Mouse (Mus musculus) naive thymus-derived CD4-positive, alpha-beta T cell, adult 2 months (primary cell): ENCODE measurements around the gene Mrps6.
"Not testable (repeated sequence)": the region's sequence is repeated elsewhere in the genome, so short reads cannot be mapped to it uniquely, and the experiment has no call there.

Experiments
- DNase-seq: peaks from one replicate; pipeline ENCODE4 v3.0.0-alpha.2; 2011; ENCODE audit warnings: low read depth

Gene Mrps6

DNA sequence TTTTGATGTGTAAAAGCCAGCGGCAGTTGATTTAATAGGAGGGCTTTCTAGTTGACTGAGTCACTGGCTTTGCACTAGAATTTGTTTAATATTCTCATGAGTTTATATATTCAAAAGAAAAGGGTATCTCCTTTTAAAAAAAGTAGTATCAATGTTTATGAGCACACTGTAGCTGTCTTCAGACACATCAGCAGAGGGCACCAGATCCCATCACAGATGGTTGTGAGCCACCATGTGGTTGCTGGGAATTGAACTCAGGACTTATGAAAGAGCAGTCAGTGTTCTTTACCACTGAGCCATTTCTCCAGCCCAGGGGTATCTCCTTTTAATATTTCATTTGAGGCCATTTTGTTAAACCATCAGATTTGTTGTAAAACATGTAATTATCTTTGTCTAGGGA, 4.8 kb downstream of the Mrps6 start:
- no peak for DNase-seq

DNA sequence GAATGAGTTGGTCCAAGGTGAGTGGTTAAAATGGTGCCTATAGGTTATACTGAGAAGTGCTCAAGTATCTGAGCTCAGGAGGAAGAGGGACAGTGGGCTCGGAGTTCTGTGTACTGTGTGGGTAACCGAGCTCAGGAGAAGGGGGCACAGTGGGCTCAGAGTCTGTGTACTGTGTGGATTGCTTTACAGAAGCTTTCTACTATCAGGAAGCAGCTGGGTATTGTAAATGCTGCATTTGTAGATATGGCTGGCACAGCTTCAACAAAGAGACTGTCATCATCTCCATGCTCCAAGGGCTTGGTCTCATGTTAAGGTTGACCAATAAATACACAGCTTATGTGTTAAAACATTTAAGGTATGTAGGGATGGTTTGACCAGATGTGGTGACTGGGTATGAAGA, 6.7 kb downstream of the Mrps6 start:
- DNase-seq = no peak

DNA sequence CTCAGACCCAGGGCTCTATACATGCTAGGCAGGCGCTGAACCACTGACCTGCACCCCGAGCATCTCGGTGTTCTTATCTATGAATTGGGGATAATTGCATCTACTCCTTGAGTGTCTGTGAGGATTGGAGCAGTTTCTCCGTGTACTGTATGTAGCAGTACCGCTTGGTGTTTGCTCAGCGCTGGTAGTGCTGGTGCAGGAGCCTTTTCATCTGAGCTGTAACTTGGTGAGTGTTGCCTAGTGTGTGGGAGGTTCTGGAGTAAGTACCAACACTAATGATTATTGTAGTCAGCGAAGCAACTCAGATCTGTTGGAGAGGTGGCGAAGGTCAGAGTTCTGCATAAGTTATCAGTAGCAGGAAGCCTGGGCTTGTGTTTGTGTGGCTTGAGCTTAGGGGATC, 12.3 kb downstream of the Mrps6 start:
- no peak for DNase-seq

DNA sequence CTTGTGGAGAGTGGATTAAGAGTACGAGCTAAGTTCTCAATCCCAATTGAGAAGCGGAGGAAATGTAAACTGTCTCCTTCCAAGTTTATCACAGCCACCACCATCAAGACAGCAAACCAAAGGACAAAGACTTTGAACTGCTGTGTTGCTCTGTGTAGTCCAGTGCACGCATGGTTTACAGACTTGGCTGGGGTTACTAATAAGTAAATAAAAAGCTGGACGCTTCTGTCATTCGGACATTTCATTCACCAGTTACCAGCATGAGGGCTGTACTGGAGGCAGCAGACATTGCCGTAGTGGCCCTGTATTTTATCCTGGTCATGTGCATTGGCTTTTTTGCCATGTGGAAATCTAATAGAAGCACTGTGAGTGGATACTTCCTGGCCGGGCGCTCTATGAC, 18.7 kb downstream of the Mrps6 start:
- no peak for DNase-seq

DNA sequence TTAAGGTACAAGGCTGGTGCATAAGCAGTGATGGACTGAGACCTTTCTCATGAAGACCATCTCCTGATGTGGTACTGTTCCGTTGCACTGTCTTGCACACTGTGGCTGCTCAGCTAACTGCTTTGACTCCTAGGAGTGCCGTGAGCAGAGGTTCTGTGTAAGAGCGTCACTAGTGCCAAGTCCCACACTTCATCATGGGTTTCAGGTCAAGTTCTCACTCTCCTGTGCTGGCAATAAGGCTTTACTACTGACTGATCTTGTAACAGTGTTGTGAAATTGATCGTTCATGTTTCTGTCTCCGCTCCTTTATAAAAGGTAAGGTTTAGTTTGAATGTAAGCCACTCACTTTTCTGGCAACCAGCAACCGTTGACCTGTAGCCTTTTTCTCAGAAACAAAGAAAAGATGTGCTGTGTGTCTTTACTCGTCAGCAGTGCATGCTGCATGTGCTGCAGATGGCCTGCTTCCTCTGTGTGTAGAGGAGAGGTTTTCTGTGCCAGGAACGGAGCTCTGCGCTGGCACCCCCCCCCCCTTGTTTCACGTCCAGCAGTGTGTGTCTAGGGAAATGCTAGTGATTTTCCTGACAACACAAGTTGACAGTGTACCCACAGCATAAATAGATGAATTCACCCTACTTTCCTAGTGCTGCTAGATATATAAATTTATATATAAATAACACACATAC, 25.8 kb downstream of the Mrps6 start:
- no peak for DNase-seq

DNA sequence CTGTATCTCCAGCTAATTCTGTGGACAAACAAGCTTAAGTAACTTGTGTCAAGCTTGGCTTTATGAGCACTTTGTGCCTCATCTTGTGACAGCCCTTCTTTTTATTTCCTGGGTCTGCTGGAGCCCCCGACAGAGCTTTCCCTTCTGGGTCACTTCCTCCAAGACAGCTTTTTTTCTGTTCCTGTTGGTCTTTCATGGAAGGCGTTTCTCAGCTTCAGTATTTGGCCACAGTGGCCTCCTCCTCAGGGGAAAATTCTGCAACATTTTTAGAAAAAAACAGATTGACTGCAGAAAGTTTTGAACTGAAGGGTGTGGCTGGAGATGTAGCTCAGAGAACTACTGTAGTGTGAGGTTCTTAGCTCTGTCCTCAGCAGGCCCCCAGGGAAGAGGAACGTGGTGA, 31.2 kb downstream of the Mrps6 start:
- no peak for DNase-seq

DNA sequence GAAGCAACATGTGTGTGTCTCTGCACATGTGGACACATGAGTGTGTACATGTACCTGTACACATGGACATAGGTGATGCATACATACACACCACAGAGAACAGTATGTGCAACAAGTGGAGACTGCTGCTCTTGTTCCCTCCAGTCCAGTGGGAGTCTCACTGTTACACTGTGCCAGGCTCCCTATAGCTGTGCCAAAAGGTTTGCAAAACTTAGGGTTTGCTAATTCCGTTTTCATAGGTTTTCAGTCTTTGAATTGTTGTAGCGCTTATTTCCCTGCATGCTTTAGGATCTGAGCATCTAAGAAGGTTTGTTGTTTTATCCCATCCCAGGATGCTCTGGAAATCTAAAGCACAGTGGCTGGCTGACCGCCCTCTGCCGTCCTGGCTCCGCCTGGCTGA, 33.8 kb downstream of the Mrps6 start:
- no peak for DNase-seq

DNA sequence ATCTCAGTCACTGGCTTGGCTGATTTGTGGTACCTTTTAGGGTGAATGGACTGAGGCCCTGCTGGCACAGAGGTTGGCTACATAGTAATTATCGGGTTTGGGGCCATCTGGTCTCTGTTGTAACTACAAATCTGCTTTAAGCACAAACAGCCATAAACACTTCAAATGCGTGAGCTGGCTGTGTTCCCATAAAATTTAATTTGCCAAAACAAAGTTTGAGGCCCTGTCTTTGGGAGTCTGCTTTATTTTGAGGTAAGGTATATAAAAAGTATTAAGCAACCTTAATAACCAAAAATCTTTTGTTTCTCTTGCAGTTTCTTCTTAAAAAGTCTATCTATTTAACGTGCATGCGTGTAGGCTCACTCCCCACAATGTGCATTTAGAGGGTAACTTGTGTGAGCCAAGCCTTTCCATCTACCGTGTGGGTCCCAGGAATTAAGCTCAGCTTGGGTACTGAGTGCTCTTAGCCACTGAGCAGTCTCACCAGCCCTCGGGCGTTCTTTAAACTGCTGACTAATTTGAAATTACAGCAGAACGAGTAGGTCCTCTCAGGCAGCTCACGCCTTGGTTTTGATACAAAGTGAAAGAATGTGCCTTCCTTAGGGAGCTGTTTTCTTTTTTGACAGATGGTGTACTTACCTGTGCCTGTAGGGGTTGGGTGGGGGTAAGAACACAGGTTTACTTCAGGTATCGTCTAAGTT, 40.4 kb downstream of the Mrps6 start:
- DNase-seq = no peak

DNA sequence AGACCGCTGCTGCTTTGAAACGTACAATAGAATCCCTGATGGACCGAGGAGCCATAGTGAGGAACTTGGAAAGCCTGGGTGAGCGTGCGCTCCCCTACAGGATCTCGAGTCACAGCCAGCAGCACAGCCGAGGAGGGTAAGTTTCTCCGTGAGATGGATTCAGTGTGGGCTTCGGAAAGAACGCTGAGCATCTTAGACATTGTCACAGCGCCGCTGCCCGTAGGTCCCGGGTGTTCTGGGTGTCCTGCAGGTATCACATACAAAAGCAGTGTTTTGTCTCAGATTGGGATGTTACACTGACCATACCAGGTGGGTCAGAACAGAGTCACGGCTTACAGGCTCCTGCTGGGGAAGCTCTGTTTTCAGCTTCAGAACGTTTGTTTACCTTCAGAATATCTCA, 41.5 kb downstream of the Mrps6 start:
- DNase-seq = no peak

DNA sequence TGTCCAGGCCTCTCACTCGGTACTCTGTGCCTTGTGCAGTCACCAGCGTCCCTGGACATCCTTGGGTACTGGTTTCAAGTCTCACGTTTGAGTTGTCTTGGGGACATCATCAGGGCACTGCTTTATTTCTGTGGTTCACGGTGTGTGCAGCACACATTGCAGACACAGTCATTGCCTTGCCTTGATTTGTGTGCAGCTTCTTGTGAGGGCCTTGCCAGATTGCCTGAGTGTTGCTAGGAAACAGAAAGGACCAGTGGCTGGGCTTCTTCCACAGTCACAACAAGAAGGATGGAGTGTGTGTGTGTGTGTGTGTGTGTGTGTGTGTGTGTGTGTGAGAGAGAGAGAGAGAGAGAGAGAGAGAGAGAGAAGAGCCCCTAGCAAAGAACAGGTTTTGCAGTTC, 42.0 kb downstream of the Mrps6 start:
- no peak for DNase-seq

DNA sequence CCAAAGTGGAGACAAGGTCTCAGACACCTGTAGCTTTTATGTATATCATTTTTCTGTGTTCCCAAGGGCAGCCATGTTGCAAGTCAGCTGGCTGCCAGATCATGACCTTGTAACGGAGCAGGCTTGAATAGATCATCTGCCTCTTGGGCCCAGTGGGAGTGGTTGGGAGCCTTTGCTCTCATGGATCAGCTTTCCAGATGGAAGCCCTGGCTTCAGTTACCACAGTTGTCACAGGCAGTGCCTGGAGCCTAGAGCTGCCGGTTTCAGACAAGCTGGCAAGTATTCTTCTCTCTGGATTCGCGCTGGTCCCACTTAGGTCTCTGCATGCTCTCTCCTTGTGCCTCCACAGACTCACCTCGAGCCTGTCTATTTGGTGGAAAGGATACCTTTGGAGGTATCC, 44.0 kb downstream of the Mrps6 start:
- DNase-seq = no peak

DNA sequence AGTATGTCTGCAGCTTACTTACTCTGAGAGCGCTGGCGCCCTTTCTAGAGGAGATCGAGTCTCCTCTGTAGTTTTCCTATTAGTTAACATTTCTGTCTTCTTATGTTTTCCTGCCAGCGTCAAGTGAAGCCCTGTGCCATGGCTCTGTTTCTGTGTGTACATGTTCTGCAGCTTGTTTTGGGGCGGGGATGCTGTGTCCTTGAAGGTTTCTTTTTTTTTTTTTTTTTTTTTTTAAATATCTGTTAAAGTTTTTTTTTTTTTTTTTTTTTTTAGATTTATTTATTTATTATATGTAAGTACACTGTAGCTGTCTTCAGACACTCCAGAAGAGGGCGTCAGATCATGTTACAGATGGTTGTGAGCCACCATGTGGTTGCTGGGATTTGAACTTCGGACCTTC, 44.9 kb downstream of the Mrps6 start:
- DNase-seq = not testable (repeated sequence)

DNA sequence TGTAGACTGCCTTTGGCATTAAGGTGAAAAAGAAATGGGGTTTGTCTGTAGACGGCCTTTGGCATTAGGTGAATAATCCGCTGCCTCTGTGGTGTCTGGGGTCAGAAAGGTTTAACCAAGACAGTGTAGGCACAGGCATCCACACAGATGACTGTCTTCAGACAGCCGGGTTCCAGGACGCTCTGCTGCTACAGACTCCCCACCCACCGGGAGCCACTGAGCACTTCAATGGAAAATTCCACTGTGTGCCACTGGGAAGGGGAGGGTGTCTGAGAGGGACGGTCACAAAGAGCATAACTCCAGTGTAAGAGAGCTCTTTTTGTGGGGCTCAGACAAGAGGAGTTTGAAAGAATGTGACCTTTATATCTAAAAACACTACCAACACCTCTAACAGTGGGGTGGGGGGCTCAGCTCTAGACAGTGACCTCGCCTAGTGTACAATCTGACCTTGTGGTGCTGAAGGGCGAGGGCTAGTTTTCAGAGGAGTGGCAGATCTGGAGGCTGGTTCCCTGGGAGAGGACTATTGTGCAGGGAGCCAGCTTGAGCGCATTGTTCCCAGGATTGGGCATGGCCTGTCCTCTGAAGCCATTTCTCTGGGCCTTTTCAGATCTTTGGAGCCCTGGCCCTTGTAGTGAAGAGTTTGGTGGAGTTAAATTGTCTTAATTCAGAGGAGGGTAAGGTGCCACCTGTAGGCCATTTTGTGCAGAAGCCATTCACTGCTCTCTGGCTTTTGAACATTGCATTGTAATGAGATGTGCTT, 45.7 kb downstream of the Mrps6 start:
- peak; percentile 10 for DNase-seq

DNA sequence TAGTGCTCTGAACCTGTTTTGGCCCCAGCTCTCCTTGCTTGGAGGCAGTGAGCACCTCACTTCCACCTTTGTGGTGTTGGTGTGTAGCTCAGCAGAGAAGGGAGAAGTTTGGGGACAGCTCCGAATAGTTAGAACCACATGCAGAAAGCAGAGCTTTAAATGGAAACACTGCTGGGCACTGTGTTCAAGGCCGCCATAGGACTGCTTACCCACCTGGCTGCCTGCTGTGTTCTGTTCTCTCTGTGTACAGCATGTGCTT, 46.2 kb downstream of the Mrps6 start:
- DNase-seq = no peak

DNA sequence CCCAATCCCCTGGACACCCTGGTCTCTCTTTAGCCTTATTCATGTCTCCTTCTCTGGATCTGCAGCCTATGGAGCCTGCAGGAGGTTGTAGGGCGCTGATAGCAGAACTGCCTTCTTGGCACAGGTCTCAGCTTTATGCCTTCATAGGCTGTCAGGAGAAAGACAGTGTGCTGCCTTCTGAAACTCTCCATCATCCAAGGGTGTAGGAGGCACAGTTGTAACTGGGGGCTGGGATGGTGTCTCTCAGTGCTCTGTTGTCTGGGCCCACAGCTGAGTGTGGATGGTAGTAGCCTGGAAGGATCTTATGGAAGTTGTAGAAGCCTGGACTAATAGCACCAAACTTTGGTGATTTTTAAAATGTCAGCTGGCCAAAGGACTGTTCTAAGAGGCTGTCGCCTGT, 46.9 kb downstream of the Mrps6 start:
- no peak for DNase-seq

DNA sequence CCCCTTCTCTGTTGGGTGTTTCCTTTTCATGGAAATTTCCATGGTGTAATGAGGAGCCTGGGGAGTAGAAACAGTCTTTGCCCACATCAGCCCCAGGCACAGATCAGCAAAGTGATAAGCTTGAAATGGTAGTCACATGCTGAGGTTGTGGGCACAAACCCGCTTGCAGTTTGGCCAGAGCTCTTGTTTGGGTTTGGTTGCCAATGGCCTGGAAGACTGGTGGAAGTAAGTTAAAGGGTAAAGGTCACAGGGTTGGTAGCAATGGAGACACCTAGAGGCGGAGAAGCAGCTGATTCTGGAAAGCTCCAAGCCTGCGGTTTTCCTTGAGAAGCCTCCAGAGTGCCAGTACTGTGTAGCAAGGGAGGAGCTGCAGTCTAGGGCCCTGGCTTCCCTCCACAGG, 47.6 kb downstream of the Mrps6 start:
- DNase-seq = no peak

DNA sequence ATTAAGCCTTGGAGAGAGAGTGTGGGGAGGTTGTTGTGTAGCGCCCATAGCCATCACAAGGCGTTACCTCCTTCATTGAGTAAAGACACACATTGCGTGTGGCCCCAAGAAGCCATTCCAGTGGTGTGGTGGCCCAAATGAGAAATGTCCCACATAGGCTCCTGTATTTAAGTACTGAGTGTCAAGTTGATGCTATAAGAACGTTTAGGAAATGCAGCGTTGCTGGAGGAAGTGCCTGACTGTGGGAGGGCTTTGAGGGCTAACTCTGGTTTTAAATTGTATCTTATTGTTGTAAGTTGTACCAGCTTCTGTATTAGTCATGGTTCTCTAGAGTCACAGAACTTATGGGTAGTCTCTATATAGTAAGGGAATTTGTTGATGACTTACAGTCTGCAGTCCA, 49.3 kb downstream of the Mrps6 start:
- no peak for DNase-seq

DNA sequence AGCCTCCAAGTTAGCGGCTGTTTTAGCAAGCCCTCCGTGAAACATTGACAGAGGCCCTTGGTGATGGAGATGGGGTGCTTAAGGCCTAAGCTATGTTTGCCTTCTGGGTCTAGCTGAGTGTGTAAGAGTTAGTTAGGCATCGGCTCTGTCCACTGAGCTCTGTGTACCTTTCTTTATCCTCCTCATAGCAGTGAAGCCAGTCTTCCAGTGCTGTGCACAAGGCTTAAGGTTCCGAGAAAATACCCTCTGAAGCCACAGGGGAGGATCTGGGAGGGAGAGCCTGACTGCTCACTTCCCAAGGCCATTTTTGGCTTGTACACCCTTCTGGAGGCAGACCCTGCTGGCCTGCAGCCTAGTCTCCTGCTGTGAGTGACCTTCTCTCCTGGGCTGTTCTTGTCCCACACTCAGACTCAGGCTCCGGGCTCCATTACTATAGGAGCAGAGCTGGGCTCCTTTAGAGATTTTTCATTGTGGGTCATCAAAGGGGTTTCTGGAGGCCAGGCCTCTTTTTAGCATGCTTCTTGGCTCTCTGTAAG, 56.7 kb downstream of the Mrps6 start:
- no peak for DNase-seq

DNA sequence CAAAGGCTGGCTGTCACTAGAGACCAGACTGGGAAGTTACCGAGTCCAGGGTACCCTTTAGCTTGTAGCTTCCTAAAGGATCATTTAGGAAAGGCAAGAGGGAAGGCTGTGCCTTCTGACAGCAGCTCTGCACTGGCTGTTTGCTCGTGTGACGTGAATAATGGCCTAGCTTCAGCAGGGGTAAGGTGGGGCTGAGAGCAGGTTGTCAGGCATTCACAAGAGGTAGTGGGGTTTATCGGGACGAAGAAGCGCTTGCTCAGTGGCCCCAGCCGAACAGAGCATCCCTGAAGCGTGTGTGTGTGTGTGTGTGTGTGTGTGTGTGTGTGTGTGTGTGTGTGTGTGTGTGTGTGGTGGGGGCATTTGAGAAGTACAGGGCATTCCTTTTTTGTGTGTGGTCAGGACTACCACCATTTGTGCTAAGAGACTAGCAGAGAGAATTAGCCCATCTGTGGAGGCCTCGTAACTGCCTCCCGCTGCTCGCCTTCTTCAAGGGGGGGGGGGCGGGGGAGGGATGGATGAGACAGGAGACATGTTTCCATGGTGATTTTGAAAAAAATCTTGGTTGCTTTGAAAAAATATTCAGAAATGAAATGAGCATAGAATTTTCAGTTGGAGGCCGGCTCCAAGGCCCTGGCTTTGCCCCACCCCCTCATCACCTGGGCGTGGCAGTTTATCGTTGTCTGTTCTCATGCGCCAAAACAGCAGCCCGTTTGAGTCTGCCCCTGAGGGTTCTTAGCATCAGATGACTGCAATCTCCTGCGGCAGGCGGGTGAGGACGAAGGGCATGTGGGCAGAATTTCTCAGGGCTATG, 57.7 kb downstream of the Mrps6 start:
- DNase-seq = no peak

DNA sequence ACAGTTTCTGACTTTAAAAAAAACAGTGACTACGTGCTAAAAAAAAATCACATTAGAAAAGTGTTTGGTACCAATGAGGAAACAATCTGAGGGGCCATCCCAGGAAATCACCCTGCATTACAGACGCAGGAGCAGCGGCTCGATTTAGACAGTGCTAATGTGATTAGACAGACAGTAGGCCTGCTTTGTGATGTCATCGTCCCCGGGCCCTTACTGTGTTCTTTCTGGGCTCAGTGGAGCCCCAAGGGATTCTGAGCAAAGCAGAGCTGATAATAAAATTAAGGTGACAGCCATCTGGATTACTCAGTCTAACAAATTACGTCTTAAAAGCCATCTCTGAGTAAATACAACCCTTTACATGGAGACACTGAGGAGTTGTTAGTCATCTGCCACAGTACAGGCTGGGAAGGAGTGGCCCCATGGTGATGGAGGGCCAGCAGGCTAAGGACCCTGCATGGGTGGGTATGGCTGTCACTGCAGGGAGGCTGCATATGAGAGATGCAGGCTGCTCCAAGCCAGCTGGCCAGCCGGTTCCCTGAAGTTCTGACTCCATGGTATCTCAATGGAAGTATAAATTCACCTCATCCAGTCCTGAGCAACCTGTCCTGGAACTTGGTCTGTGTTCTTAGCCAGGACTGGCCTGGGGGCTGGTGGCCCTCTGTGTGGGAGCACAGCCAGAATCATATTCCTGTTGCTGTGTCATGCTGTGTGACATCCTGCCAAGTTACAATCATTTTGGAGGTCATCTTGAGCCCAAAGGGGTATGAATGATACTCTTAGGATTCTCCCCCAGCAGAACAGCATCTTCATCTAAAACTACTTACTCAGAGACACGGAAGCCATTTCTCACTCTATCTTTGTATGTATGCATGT, 59.5 kb downstream of the Mrps6 start:
- no peak for DNase-seq

DNA sequence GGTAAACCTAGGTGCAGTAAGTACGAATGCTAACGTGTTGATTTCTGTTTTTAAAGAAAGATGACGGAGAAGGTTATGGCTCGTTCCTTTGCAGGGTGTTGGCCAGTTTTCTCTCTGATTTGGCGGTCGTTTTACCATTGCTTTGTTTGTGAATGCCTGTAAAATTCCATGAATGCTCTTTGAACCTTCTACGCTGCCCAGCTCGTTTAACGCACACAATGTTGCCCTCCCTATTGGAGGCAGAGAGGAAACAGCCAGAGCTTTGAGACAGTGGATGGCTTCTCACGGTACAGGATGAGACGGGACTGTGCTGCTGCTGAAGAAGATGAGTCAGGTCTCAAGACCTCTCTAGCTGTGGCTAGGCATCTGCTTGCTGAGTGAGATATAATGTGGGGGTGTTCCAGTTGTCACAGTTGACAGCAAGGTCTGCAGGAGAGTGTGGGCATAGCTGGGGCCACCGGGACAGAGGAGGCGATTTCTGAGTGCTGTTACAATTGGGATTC, 61.0 kb downstream of the Mrps6 start:
- DNase-seq = no peak
